Mouse (Mus musculus): ENCODE measurements around the gene Myo18b.

- TF ChIP-seq CTCF (IDR thresholded peaks at IDR 0.05; ENCODE audit: control insufficient read depth, insufficient read depth, low read length) (no peak), POLR2A (IDR thresholded peaks at IDR 0.05; ENCODE audit: borderline replicate concordance, control insufficient read depth, low read depth, low read length) (no peak)
Measured at GRCm38 (mm10) chr5:112769020-112769720, 127.0 kb downstream of the Myo18b start.
